Mouse (Mus musculus) cerebellum, postnatal 25 days (tissue): ENCODE measurements at regions not wholly inside any gene's neighbourhood (a gene's known extent, or its start where the extent isn't known, plus 50 kb on each side); places are given as distances from the start of the nearest gene placed in this dataset.

Experiments used
- DNase-seq, 2 experiments: peaks; one replicate each; pipeline ENCODE4 v3.0.0; 2021; ENCODE audit warnings: mixed read lengths in 2 of 2

DNA sequence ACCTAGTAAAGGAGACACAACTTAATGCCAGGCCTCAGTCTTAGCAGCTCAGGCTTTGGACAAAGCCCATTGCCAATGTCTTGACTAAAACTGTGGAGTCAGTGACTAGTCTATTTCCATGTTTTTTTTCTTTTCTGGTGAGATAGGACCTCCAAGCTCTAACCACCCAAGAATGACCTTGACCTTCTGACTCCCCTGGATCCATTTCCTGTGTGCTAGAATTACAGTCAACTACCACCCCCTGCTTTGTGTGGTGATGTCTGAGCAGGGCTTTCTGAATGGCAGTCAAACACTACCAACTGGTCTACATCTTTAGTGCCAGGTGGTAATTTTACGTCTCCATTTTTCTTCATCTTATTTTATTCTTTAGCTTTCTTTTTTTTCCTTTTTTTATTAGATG lies 51.3 kb upstream of the Rnf138rt1 start:
- no peak for DNase-seq

GRCm38 (mm10) chrX:163814806-163815205 lies 53.7 kb upstream of the Rnf138rt1 start:
- DNase-seq: peak in 1 of 2 experiments; percentile 8

DNA sequence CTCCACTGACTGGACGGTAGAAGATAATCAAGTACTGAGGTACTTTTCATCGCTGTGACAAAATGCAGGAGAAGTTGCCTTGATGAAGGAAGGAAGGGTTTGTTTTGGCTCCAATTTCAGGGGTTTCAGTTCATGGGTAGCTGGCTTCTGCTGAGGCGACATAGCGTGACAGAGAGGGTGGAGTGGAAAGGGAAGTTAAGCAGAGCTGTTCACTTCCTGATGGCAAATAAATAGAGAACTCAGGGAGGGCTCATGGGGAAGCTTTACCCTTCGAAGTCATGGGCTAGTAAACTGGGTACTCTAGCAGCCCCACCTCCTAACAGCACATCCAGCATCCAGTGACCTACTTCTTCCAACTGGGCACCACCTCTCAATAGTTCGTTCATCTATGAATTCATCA lies 61.2 kb upstream of the Rnf138rt1 start:
- DNase-seq: no peak

GRCm38 (mm10) chrX:163827461-163827860 lies 66.3 kb upstream of the Rnf138rt1 start:
- DNase-seq: peak; percentile 16 to 34

DNA sequence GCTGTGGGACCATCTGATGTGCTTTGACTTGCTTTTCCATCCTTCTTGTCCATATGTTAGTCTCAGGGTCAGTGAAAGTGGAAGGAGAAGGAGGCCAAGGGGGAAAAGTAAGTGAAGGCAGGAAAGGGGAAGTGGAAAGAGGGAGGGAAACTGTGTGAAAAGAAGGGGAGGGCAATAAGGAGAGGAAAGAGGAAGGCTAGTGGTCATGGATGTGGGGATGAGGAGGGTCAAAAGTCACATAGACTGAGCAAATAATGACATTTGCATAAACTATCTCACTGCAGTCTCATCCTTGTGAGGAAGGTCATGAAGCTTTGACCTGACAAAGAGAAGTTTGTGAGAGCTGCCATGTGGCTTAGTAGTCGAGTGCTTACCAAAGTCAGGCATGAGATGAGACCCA lies 63.4 kb upstream of the Ap1s2 start:
- no peak for DNase-seq

GRCm38 (mm10) chrX:163846890-163847289 lies 61.9 kb upstream of the Ap1s2 start:
- peak; percentile 22 to 25 for DNase-seq

DNA sequence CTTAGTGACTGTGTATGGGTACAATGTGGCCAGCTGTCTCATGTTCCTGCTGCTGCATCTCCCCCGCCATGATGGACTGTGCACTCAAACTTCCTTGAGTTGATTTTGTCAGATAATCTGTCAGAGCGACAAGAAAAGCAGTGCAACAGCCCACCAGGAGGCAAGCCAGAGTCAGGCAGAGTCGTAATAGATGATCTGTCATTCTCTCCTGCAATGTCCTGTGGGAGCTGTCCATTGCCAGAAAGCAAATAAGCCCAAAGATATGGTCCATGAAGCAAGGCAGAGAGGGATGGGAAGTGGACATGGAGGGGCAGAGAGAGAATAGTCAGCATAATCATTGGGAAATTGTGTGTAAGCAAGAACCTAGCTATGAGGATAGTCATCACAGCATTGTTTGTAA lies 61.2 kb upstream of the Ap1s2 start:
- peak; percentile 11 to 29 for DNase-seq

DNA sequence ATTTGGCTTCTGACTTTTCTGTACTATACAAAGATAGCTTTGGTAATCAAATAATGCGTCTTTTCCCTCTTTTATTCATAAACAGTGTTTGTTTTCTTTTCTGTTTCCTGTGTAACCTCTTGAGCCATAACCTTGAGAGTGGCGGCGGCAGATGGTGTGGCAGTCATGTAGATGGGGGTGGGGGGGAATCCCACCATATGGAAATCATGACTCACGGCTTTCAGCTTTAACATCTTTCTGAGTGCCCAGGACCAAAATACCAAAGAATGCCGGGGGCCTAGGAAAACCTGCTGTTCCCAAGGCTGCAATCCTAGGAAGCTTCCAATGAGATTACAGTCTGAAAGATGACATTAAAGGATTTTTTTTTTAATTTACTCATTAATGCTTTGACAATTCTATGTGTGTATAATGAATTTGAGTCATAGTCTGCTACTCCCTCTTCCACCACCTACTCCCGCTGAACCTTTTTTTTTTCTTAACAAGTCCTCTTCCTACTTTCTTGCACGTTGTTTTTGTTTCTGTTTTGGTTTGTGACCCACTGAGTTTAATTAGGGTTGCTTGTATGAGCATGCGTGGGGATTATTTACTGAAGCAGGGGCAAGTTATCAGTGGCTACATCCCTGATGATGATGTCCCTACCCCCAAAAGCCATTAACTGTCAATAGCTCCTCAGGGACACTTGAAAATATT lies 60.2 kb upstream of the Ap1s2 start:
- peak; percentile 70 to 79 for DNase-seq

GRCm38 (mm10) chrX:163850915-163851599 lies 57.8 kb upstream of the Ap1s2 start:
- DNase-seq: no peak

GRCm38 (mm10) chrX:163858494-163858893 lies 50.3 kb upstream of the Ap1s2 start:
- no peak for DNase-seq
